Mouse (Mus musculus): Measurements from ENCODE around the gene Rgsl1. TPM values are rescaled to one million over a fixed set of nuclear protein-coding genes. Genes with fewer than 3 reads are reported as not detected.

Gene Rgsl1
- polyA plus RNA-seq, 1 experiment from 2014 or later = not detected

DNA sequence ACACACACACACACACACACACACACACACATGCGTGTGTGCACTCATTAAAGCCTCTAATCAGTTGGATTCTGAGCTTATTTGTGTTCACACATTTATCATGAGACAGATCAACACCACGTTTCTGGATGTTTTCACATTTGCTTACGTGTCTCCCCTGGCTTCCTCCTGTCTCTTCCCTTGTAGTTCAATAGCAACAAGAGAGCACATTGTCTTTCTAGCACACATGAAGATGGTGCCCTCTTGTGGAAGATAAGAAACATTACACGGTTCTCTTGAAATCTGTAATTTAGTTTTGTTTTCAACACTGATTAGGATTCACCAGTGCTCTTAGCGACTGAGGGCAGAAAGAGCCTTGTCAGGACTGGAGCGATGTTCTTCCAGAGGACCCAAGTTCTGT lies 2.9 kb upstream of the Rgsl1 start:
- WGBS = 18% methylated on average over 6 of the region's 6 CpGs

DNA sequence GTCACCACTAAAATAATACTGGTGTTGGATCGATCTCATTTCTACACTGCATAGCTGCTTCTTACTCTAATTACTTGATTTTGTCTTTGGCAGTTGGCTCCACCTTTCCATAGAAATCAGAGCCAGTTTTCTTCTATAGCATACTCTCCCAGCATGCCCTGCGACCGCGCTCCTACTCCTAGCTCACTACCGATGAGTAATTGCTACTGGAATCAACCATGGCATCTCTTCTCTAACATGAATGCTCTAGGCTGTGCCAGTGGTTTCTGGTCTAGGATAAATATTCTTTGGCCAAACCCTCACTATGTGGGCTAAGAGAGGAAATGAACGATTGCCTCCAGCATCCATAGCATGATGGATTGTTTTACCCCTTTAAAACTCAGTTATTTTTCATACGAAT lies 2.5 kb upstream of the Rgsl1 start:
- 79% methylated on average over 7 of the region's 7 CpGs for WGBS
- no peak for ATAC-seq (ENCODE audit: insufficient number of reproducible peaks, insufficient read depth, low FRiP score, low read depth)
- H3K4me1 ChIP-seq (ENCODE audit: control insufficient read depth in 2 of 2, insufficient read depth in 2 of 2, low read length in 2 of 2) = 0 out of 4 replicates have a peak, but pooled peaks cover 0 to 2% of the 10 kb centered on the region in 2 experiments

More for the DNA sequence above, 2.9 kb upstream of the Rgsl1 start:
- H3K4me1 ChIP-seq (ENCODE audit: control insufficient read depth in 2 of 2, insufficient read depth in 2 of 2, low read length in 2 of 2) = 0 out of 4 replicates have a peak, but pooled peaks cover 0 to 2% of the 10 kb centered on the region in 2 experiments
- peak overlapping the region; percentile 32; the same call in 1 of the 2 replicates for H3K4me2 ChIP-seq (ENCODE audit: low read length)
- H3K36me3 ChIP-seq (ENCODE audit: control insufficient read depth, insufficient read depth, low read length) = no peaks in the 10 kb centered on the region
- ATAC-seq (ENCODE audit: insufficient number of reproducible peaks, insufficient read depth, low FRiP score, low read depth) = no peak
- no peak overlapping the region for H3K27ac ChIP-seq (replicated peaks in 1 of 2; ENCODE audit: control insufficient read depth in 1 of 2, insufficient read depth in 1 of 2, low read depth in 2 of 2, low read length in 2 of 2)
- H3K27me3 ChIP-seq (ENCODE audit: control insufficient read depth, insufficient read depth, low read length) = no peaks in the 10 kb centered on the region
- no peaks in the 10 kb centered on the region for H3K9me3 ChIP-seq (ENCODE audit: control insufficient read depth, low read length)
- H3K9ac ChIP-seq (ENCODE audit: low read length) = no peak overlapping the region; the same call in 1 of the 2 replicates
- no peak overlapping the region for H3K4me3 ChIP-seq (ENCODE audit: control insufficient read depth in 1 of 2, insufficient read depth in 1 of 2, low read depth in 1 of 2, low read length in 2 of 2)

DNA sequence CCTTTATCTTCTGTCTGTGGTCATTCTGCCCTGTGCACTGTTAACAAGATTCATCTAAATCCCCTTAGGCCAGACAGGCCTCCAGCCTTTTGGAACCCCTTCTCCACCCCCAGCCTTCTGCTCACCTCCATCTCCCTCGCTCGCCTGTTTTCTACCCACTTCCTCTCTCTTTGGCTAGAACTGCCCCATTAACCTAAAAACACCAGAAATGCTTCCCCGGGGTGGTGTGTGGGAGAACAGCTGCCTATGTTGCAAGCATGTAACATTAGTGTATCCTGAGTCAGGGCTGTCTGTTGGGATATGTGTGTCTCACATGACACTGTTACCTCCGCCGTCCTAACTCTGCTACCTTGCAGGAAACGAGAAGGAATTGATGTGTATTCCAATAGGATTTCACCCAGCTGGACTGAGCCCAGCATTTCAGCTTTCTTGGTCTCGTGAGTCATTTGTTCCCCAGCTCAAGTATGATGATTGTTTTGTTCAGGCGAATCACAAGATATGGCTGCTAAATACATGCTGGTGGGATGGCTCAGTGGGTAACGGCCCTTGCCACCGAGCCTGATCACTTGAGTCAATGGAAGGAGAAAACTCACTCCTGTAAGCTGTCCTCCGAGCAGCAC lies 1.7 kb downstream of the Rgsl1 start:
- Histone ChIP-seq H3K4me3 (ENCODE audit: control insufficient read depth in 1 of 2, insufficient read depth in 1 of 2, low read depth in 1 of 2, low read length in 2 of 2) (no peak overlapping the region), H3K9me3 (ENCODE audit: control insufficient read depth, low read length) (no peaks in the 10 kb centered on the region), H3K4me2 (ENCODE audit: low read length) (no peak overlapping the region), H3K9ac (ENCODE audit: low read length) (no peak overlapping the region), H3K36me3 (ENCODE audit: control insufficient read depth, insufficient read depth, low read length) (no peaks in the 10 kb centered on the region), H3K4me1 (ENCODE audit: control insufficient read depth in 2 of 2, insufficient read depth in 2 of 2, low read length in 2 of 2) (0 out of 4 replicates have a peak, but pooled peaks cover 0 to 2% of the 10 kb centered on the region in 2 experiments), H3K27me3 (ENCODE audit: control insufficient read depth, insufficient read depth, low read length) (no peaks in the 10 kb centered on the region), H3K27ac (replicated peaks in 1 of 2; ENCODE audit: control insufficient read depth in 1 of 2, insufficient read depth in 1 of 2, low read depth in 2 of 2, low read length in 2 of 2) (no peak overlapping the region)
- 75% methylated on average over 11 of the region's 11 CpGs for WGBS
- no peak for ATAC-seq (ENCODE audit: insufficient number of reproducible peaks, insufficient read depth, low FRiP score, low read depth)

More for the DNA sequence above, 2.5 kb upstream of the Rgsl1 start:
- H3K27me3 ChIP-seq (ENCODE audit: control insufficient read depth, insufficient read depth, low read length) = no peaks in the 10 kb centered on the region
- H3K27ac ChIP-seq (replicated peaks in 1 of 2; ENCODE audit: control insufficient read depth in 1 of 2, insufficient read depth in 1 of 2, low read depth in 2 of 2, low read length in 2 of 2) = no peak overlapping the region
- no peak overlapping the region for H3K4me3 ChIP-seq (ENCODE audit: control insufficient read depth in 1 of 2, insufficient read depth in 1 of 2, low read depth in 1 of 2, low read length in 2 of 2)
- H3K36me3 ChIP-seq (ENCODE audit: control insufficient read depth, insufficient read depth, low read length) = no peaks in the 10 kb centered on the region
- no peaks in the 10 kb centered on the region for H3K9me3 ChIP-seq (ENCODE audit: control insufficient read depth, low read length)
- no peak overlapping the region for H3K9ac ChIP-seq (ENCODE audit: low read length)
- H3K4me2 ChIP-seq (ENCODE audit: low read length) = no peak overlapping the region

DNA sequence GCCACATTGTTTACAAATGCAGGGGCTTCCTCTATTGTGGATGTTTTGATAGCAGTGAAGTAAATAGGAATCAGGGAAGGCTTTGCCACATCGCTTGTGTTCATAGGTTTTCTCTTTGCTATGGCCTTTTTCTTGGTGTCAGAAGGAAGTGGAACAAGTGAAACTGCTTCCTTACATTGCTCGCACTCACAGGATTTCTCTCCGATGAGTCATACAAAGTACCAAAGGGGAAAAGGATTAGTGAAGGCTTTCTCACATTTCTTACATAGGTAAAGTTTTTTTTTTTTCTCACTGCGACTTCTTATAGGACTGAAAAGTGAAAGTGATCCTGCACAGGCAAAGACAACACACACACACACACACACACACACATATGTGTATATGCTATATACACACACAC lies 7.9 kb downstream of the Rgsl1 start:
- no peak for ATAC-seq (ENCODE audit: insufficient number of reproducible peaks, insufficient read depth, low FRiP score, low read depth)
- H3K9me3 ChIP-seq (ENCODE audit: control insufficient read depth, low read length) = no peaks in the 10 kb centered on the region
- no peak overlapping the region for H3K4me2 ChIP-seq (ENCODE audit: low read length)
- 45% methylated on average over 4 of the region's 4 CpGs for WGBS
- no peak overlapping the region for H3K4me3 ChIP-seq (ENCODE audit: control insufficient read depth in 1 of 2, insufficient read depth in 1 of 2, low read depth in 1 of 2, low read length in 2 of 2)
- no peaks in the 10 kb centered on the region for H3K27me3 ChIP-seq (ENCODE audit: control insufficient read depth, insufficient read depth, low read length)
- no peaks in the 10 kb centered on the region for H3K36me3 ChIP-seq (ENCODE audit: control insufficient read depth, insufficient read depth, low read length)
- no peaks in the 10 kb centered on the region for H3K4me1 ChIP-seq (ENCODE audit: control insufficient read depth in 2 of 2, insufficient read depth in 2 of 2, low read length in 2 of 2)
- H3K27ac ChIP-seq (replicated peaks in 1 of 2; ENCODE audit: control insufficient read depth in 1 of 2, insufficient read depth in 1 of 2, low read depth in 2 of 2, low read length in 2 of 2) = no peak overlapping the region
- no peak overlapping the region for H3K9ac ChIP-seq (ENCODE audit: low read length)

DNA sequence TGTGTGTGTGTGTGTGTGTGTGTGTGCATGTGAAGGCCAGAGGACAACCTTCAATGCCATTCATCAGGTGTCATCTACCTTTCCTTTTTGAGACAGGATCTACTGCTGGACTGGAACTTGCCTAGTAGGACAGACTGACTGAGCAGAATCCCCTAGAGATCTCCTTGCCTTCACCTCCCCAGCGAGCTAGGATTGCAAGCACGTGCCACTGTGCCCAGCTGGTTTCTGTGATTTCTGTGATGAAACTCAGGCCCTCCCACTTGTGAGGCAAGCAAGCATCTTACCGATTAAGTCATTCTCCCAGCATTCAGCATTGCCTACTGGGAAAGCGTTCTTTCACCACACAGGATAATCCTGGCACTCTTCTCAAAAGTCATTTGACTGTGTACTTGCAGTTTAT lies 13.2 kb downstream of the Rgsl1 start:
- Histone ChIP-seq H3K27me3 (ENCODE audit: control insufficient read depth, insufficient read depth, low read length) (no peaks in the 10 kb centered on the region), H3K4me1 (ENCODE audit: control insufficient read depth in 2 of 2, insufficient read depth in 2 of 2, low read length in 2 of 2) (no peaks in the 10 kb centered on the region), H3K9me3 (ENCODE audit: control insufficient read depth, low read length) (no peaks in the 10 kb centered on the region), H3K27ac (replicated peaks in 1 of 2; ENCODE audit: control insufficient read depth in 1 of 2, insufficient read depth in 1 of 2, low read depth in 2 of 2, low read length in 2 of 2) (no peak overlapping the region), H3K4me2 (ENCODE audit: low read length) (no peak overlapping the region), H3K36me3 (ENCODE audit: control insufficient read depth, insufficient read depth, low read length) (no peaks in the 10 kb centered on the region), H3K9ac (ENCODE audit: low read length) (no peak overlapping the region), H3K4me3 (ENCODE audit: control insufficient read depth in 1 of 2, insufficient read depth in 1 of 2, low read depth in 1 of 2, low read length in 2 of 2) (no peak overlapping the region)
- WGBS = 60% methylated on average over 4 of the region's 4 CpGs
- ATAC-seq (ENCODE audit: insufficient number of reproducible peaks, insufficient read depth, low FRiP score, low read depth) = no peak

DNA sequence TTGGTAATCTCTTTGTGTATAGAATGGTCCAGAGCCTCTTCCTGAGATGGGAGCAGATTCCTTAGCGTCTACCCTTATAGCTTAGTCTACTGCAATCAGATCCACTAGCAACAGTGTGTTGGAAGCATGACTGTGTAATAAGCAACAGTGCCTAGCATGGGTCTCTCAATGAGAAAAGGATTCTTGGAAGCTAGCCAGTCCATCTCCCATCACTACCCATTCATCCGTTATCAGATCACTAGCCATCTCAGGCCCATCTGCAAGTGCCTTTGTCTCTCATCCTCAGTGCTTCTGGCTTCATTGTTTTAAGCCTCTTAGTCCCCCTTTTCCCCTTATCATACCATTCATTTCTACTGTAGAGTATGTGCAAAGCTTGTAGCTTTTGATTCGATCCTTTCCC lies 23.7 kb downstream of the Rgsl1 start:
- H3K27ac ChIP-seq (replicated peaks in 1 of 2; ENCODE audit: control insufficient read depth in 1 of 2, insufficient read depth in 1 of 2, low read depth in 2 of 2, low read length in 2 of 2) = no peak overlapping the region
- H3K4me3 ChIP-seq (ENCODE audit: control insufficient read depth in 1 of 2, insufficient read depth in 1 of 2, low read depth in 1 of 2, low read length in 2 of 2) = no peak overlapping the region
- H3K4me1 ChIP-seq (ENCODE audit: control insufficient read depth in 2 of 2, insufficient read depth in 2 of 2, low read length in 2 of 2) = no peaks in the 10 kb centered on the region
- no peaks in the 10 kb centered on the region for H3K27me3 ChIP-seq (ENCODE audit: control insufficient read depth, insufficient read depth, low read length)
- no peak overlapping the region for H3K4me2 ChIP-seq (ENCODE audit: low read length)
- WGBS = 75% methylated on average over 3 of the region's 3 CpGs
- H3K9me3 ChIP-seq (ENCODE audit: control insufficient read depth, low read length) = 0 out of 2 replicates have a peak, but pooled peaks cover 4% of the 10 kb centered on the region
- H3K36me3 ChIP-seq (ENCODE audit: control insufficient read depth, insufficient read depth, low read length) = no peaks in the 10 kb centered on the region
- H3K9ac ChIP-seq (ENCODE audit: low read length) = no peak overlapping the region
- no peak for ATAC-seq (ENCODE audit: insufficient number of reproducible peaks, insufficient read depth, low FRiP score, low read depth)

DNA sequence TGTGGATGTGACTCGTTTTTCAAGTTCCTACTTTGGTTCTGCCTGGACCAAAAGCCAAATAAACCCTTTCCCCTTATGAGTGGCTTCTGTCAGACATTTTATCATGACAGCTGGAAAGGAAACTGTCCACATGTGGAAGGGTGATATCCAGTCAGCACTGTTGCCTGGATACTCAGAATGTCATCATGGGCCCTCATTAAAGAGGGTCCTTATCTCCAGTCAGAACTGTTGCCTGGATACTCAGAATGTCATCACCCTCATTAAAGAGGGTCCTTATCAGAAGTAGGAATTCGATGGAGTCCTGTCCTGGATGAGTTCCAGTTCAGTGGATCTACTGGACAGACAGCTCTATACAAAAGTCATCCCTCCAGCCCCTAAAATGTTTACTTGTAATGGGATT lies 29.7 kb downstream of the Rgsl1 start:
- no peak overlapping the region for H3K27ac ChIP-seq (replicated peaks in 1 of 2; ENCODE audit: control insufficient read depth in 1 of 2, insufficient read depth in 1 of 2, low read depth in 2 of 2, low read length in 2 of 2)
- H3K27me3 ChIP-seq (ENCODE audit: control insufficient read depth, insufficient read depth, low read length) = no peaks in the 10 kb centered on the region
- H3K9me3 ChIP-seq (ENCODE audit: control insufficient read depth, low read length) = no peaks in the 10 kb centered on the region
- no peak overlapping the region for H3K4me3 ChIP-seq (ENCODE audit: control insufficient read depth in 1 of 2, insufficient read depth in 1 of 2, low read depth in 1 of 2, low read length in 2 of 2)
- no peak overlapping the region for H3K4me2 ChIP-seq (ENCODE audit: low read length)
- peaks cover 0 to 5% of the 10 kb centered on the region in 2 experiments; a peak in 2 of 4 replicates for H3K4me1 ChIP-seq (ENCODE audit: control insufficient read depth in 2 of 2, insufficient read depth in 2 of 2, low read length in 2 of 2)
- no peak overlapping the region for H3K9ac ChIP-seq (ENCODE audit: low read length)
- peak; percentile 72 for ATAC-seq (ENCODE audit: insufficient number of reproducible peaks, insufficient read depth, low FRiP score, low read depth)
- 2% methylated on average over 2 of the region's 2 CpGs for WGBS
- no peaks in the 10 kb centered on the region for H3K36me3 ChIP-seq (ENCODE audit: control insufficient read depth, insufficient read depth, low read length)
